Mouse (Mus musculus): ENCODE measurements around the gene Prkcb. TPM values are rescaled to one million over a fixed set of nuclear protein-coding genes. Genes with fewer than 3 reads are reported as not detected.

Prkcb gene
- polyA plus RNA-seq, 1 experiment from 2014 or later: 139 TPM

DNA sequence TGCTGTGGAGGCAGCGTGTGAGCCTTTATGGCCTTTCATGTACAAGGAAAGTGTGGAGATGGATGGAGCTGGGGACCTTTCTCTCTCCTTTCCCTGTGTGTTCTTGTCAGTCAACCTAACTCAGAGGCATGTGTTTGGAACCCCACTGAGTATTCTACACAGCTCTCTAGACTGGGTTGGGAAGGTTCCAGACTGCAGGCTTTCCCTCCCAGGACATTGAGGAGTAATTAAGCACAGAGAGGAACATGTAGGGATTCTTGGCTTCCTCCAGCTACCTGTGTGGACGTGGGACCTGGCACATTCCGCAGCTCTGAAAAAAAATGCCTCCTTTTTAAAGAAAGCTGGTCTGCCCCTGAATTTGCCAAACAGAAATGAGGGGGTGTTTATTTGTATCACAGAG, 130.0 kb downstream of the Prkcb start:
- Histone ChIP-seq H3K36me3 (ENCODE audit: control insufficient read depth, insufficient read depth, low read length) (no peaks in the 10 kb centered on the region), H3K9ac (ENCODE audit: low read depth, low read length) (no peak overlapping the region), H3K4me2 (ENCODE audit: low read length) (no peak overlapping the region), H3K27me3 (replicated peaks; ENCODE audit: control insufficient read depth, insufficient read depth, low read length) (no peaks in the 10 kb centered on the region), H3K27ac (ENCODE audit: low read depth, low read length) (no peak overlapping the region), H3K4me3 (ENCODE audit: low read length) (no peak overlapping the region), H3K4me1 (ENCODE audit: control insufficient read depth, insufficient read depth, low read depth, low read length) (peaks cover 3% of the 10 kb centered on the region; the same call in 1 of the 2 replicates), H3K9me3 (ENCODE audit: control insufficient read depth, low read length) (no peaks in the 10 kb centered on the region)
- 77% methylated on average over 3 of the region's 3 CpGs for WGBS
- ATAC-seq: no peak

DNA sequence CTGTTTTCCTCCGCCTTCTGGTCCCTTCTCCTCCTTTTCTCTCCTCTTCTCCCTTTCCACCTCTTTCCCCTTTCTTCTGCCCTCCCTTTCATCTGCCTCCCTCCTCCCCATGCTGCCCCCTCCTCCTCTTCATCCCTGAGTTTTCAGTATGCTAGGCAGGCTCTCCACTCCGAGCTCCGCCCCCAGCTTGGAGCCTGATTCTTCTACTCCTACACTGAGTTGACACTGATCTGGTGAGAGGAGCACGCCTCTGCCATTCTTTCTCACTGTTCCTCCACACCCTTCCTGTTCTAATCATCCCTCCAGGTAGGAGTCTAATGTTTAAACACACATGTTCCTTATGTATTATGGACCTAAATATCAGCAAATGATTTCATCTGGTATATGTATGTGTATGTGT, 135.3 kb downstream of the Prkcb start:
- WGBS: 49% methylated on average over 4 of the region's 4 CpGs
- H3K9me3 ChIP-seq (ENCODE audit: control insufficient read depth, low read length): no peaks in the 10 kb centered on the region
- no peak for ATAC-seq

DNA sequence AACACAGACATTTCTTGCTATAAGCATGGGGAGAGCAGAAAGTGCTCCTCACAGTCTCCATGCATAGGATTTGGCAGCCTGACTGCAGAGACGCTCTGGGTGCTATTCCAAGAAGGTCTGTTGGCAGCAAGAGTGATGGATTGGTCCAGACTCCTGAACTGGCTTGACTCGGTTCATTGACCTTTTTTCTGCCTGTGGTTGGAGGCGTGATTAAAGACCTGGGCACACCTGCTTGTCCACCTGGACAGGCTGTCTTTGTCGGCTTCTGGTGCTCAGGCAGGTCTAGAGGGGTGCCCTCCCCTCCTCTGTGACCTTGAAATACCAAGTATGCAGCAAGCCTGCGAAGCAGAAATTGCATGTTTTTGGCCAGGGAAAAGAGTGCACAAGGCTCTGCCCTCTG, 140.6 kb downstream of the Prkcb start:
- Histone ChIP-seq H3K4me3 (ENCODE audit: low read length) (no peak overlapping the region), H3K9ac (ENCODE audit: low read depth, low read length) (no peak overlapping the region), H3K4me2 (ENCODE audit: low read length) (no peak overlapping the region), H3K27me3 (replicated peaks; ENCODE audit: control insufficient read depth, insufficient read depth, low read length) (no peaks in the 10 kb centered on the region), H3K27ac (ENCODE audit: low read depth, low read length) (no peak overlapping the region), H3K9me3 (ENCODE audit: control insufficient read depth, low read length) (no peaks in the 10 kb centered on the region), H3K36me3 (ENCODE audit: control insufficient read depth, insufficient read depth, low read length) (no peaks in the 10 kb centered on the region), H3K4me1 (ENCODE audit: control insufficient read depth, insufficient read depth, low read depth, low read length) (no peaks in the 10 kb centered on the region)
- WGBS: 75% methylated on average over 5 of the region's 5 CpGs
- ATAC-seq: peak; percentile 34; the same call in 1 of the 2 replicates

More for the DNA sequence above, 135.3 kb downstream of the Prkcb start:
- H3K4me3 ChIP-seq (ENCODE audit: low read length): no peak overlapping the region
- H3K27me3 ChIP-seq (replicated peaks; ENCODE audit: control insufficient read depth, insufficient read depth, low read length): no peaks in the 10 kb centered on the region
- no peaks in the 10 kb centered on the region; the same call in 1 of the 2 replicates for H3K4me1 ChIP-seq (ENCODE audit: control insufficient read depth, insufficient read depth, low read depth, low read length)
- H3K36me3 ChIP-seq (ENCODE audit: control insufficient read depth, insufficient read depth, low read length): no peaks in the 10 kb centered on the region
- H3K4me2 ChIP-seq (ENCODE audit: low read length): no peak overlapping the region
- no peak overlapping the region for H3K27ac ChIP-seq (ENCODE audit: low read depth, low read length)
- H3K9ac ChIP-seq (ENCODE audit: low read depth, low read length): no peak overlapping the region

DNA sequence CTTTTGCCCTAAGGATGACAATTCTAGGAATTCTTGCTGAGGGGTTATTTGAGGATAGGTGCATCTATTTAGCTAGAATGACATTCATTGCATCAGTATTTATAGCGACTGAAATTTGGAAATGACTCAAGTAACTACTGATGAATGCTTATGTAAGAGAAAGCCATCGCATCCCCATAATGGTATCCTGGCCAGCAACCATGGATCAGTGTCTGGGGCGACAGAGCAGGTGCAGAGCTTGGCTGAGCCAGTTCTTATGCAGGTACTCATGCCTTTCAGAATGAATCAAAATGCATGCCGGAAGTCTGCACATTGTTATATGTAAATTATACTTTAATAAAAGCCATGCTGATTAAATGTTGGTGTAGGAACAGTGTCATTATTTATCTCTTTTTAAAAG, 143.8 kb downstream of the Prkcb start:
- Histone ChIP-seq H3K9ac (ENCODE audit: low read depth, low read length) (no peak overlapping the region), H3K4me3 (ENCODE audit: low read length) (no peak overlapping the region), H3K4me2 (ENCODE audit: low read length) (no peak overlapping the region), H3K4me1 (ENCODE audit: control insufficient read depth, insufficient read depth, low read depth, low read length) (no peaks in the 10 kb centered on the region), H3K9me3 (ENCODE audit: control insufficient read depth, low read length) (no peaks in the 10 kb centered on the region), H3K27ac (ENCODE audit: low read depth, low read length) (no peak overlapping the region), H3K36me3 (ENCODE audit: control insufficient read depth, insufficient read depth, low read length) (no peaks in the 10 kb centered on the region), H3K27me3 (replicated peaks; ENCODE audit: control insufficient read depth, insufficient read depth, low read length) (no peaks in the 10 kb centered on the region)
- ATAC-seq: no peak
- 75% methylated on average over 4 of the region's 4 CpGs for WGBS

DNA sequence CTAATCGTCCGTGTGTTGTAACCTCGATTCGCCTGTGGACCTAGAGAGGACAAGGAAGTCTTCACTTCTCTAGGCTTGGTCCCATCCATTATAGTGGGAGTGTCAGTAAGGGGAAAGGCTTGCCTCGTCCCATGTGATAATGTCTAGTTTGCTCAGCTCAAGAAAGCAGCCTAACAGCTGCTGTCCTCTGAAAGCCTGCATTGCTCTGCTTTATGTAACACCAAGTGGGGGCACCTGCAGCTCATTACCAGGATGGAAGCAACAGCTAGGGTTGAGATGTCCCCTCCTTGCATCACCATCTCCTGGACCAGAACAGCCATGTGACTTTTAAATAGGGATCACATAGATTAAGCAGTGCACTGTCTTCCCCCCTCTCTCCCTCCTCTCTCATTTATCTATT, 144.8 kb downstream of the Prkcb start:
- Histone ChIP-seq H3K4me1 (ENCODE audit: control insufficient read depth, insufficient read depth, low read depth, low read length) (no peaks in the 10 kb centered on the region), H3K27ac (ENCODE audit: low read depth, low read length) (no peak overlapping the region), H3K9me3 (ENCODE audit: control insufficient read depth, low read length) (no peaks in the 10 kb centered on the region), H3K4me2 (ENCODE audit: low read length) (no peak overlapping the region), H3K9ac (ENCODE audit: low read depth, low read length) (no peak overlapping the region), H3K4me3 (ENCODE audit: low read length) (no peak overlapping the region), H3K27me3 (replicated peaks; ENCODE audit: control insufficient read depth, insufficient read depth, low read length) (no peaks in the 10 kb centered on the region), H3K36me3 (ENCODE audit: control insufficient read depth, insufficient read depth, low read length) (no peaks in the 10 kb centered on the region)
- whole genome bisulfite sequencing: 94% methylated on average over 5 of the region's 5 CpGs
- no peak for ATAC-seq

DNA sequence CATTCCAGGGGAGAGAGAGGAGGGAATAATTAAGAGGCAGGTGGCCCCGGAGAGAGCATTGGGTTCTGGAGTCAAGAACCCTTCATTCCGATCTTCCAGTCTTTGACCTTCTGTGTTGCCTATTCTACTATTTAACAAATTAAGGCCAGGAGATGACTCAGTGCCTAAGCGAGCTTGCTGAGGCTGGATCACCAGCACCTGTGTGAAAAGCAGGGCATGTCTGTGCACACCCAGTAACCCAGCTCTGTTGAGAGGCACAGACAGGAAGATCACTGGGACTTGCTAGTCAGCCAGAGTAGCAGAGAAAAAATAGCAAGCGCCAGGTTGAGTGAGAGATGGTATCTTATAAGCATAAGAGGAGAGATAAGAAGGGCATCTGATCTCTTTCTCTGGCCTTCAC, 146.4 kb downstream of the Prkcb start:
- Histone ChIP-seq H3K4me1 (ENCODE audit: control insufficient read depth, insufficient read depth, low read depth, low read length) (no peaks in the 10 kb centered on the region), H3K9me3 (ENCODE audit: control insufficient read depth, low read length) (no peaks in the 10 kb centered on the region), H3K27ac (ENCODE audit: low read depth, low read length) (no peak overlapping the region), H3K4me2 (ENCODE audit: low read length) (no peak overlapping the region), H3K27me3 (replicated peaks; ENCODE audit: control insufficient read depth, insufficient read depth, low read length) (no peaks in the 10 kb centered on the region), H3K36me3 (ENCODE audit: control insufficient read depth, insufficient read depth, low read length) (no peaks in the 10 kb centered on the region), H3K4me3 (ENCODE audit: low read length) (no peak overlapping the region), H3K9ac (ENCODE audit: low read depth, low read length) (no peak overlapping the region)
- WGBS: 87% methylated on average over 4 of the region's 4 CpGs
- ATAC-seq: no peak

DNA sequence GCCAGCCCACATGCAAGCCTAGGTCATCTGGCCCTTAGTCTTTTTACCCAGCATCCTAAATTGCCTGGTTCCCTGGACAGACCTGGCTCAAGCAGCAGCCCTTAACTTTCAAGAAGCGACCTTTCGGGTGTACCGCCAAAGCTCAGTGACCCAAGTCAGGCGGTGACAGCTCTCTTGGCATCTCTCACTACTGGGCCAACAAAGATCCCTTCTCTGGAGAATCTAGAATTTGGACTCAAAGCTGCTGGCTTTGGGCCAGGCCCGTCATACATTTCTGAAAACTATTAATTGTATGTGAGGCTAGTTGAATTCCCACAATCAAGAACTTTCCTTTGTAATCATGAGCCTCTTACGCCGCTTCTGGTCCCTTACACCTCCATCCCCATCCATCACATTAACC, 147.0 kb downstream of the Prkcb start:
- no peak overlapping the region for H3K4me3 ChIP-seq (ENCODE audit: low read length)
- H3K4me2 ChIP-seq (ENCODE audit: low read length): no peak overlapping the region
- no peak for ATAC-seq
- WGBS: 65% methylated on average over 7 of the region's 7 CpGs
- no peaks in the 10 kb centered on the region for H3K4me1 ChIP-seq (ENCODE audit: control insufficient read depth, insufficient read depth, low read depth, low read length)
- H3K27ac ChIP-seq (ENCODE audit: low read depth, low read length): no peak overlapping the region
- H3K36me3 ChIP-seq (ENCODE audit: control insufficient read depth, insufficient read depth, low read length): no peaks in the 10 kb centered on the region
- no peaks in the 10 kb centered on the region for H3K9me3 ChIP-seq (ENCODE audit: control insufficient read depth, low read length)
- H3K27me3 ChIP-seq (replicated peaks; ENCODE audit: control insufficient read depth, insufficient read depth, low read length): no peaks in the 10 kb centered on the region
- H3K9ac ChIP-seq (ENCODE audit: low read depth, low read length): no peak overlapping the region

DNA sequence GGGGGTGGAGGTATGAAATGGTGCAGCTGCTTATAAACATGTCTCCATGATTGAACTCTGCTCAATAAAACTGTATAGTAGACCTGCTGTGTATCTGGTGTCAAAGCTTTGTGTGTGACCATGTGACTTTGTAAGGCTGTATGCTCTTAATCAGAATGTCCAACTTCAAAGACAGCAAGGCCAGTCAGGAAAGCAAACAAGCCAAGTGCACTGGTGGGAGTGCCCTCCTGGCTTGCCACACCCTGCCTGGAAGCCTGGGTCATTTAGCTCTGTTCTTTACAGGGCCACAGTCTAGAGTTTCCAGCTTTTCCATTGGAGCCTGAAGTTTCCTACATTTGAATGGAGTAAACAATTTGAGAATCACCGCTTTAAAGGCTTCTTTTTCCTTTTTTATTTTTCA, 148.8 kb downstream of the Prkcb start:
- WGBS: 97% methylated on average over 1 of the region's 1 CpGs
- Histone ChIP-seq H3K36me3 (ENCODE audit: control insufficient read depth, insufficient read depth, low read length) (no peaks in the 10 kb centered on the region), H3K4me2 (ENCODE audit: low read length) (no peak overlapping the region), H3K27me3 (replicated peaks; ENCODE audit: control insufficient read depth, insufficient read depth, low read length) (no peaks in the 10 kb centered on the region), H3K9me3 (ENCODE audit: control insufficient read depth, low read length) (no peaks in the 10 kb centered on the region), H3K9ac (ENCODE audit: low read depth, low read length) (no peak overlapping the region), H3K4me3 (ENCODE audit: low read length) (no peak overlapping the region), H3K27ac (ENCODE audit: low read depth, low read length) (no peak overlapping the region), H3K4me1 (ENCODE audit: control insufficient read depth, insufficient read depth, low read depth, low read length) (no peaks in the 10 kb centered on the region)
- ATAC-seq: no peak

DNA sequence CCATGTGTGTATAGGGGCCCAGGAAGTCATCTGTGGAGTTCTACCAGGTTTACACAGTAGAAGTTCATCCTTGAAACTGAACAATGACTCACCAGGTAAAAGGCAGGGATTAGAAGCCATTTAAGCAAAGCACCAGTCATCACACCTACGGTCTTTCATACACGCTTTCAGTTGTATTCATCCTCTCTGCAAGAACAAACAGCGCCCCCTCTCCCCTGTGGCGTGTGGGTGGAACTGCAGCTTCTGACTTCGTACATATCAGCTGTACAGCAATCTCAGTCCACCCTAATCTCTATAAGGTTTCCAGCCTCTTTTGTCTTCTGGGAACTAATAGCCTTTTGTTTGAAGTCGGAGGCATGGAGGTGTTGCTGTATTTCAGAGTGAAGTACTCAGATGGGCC, 156.5 kb downstream of the Prkcb start:
- Histone ChIP-seq H3K27me3 (replicated peaks; ENCODE audit: control insufficient read depth, insufficient read depth, low read length) (no peaks in the 10 kb centered on the region), H3K9ac (ENCODE audit: low read depth, low read length) (no peak overlapping the region), H3K4me3 (ENCODE audit: low read length) (no peak overlapping the region), H3K36me3 (ENCODE audit: control insufficient read depth, insufficient read depth, low read length) (no peaks in the 10 kb centered on the region), H3K9me3 (ENCODE audit: control insufficient read depth, low read length) (no peaks in the 10 kb centered on the region), H3K27ac (ENCODE audit: low read depth, low read length) (no peak overlapping the region), H3K4me1 (ENCODE audit: control insufficient read depth, insufficient read depth, low read depth, low read length) (no peaks in the 10 kb centered on the region), H3K4me2 (ENCODE audit: low read length) (no peak overlapping the region)
- 59% methylated on average over 6 of the region's 6 CpGs for WGBS
- ATAC-seq: no peak

DNA sequence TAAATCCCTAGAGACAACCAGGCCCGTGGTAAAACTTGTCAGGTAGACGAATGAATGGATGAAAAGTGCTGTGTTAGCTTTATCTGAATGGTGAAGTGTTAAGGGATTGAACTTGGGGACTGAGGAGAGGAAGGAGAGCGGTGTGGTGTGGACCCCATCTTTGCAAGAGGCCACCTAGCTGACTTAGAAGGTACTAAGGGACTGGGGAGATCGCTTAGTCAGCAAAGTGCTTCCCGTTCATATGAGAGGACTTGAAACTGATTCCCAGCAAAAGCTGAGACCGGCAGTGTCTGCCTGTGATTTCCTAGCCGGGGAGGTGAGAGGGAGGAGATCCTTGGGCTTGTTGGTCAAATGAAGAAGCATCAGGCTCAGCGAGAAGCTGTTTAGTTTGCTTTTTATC, 164.1 kb downstream of the Prkcb start:
- ATAC-seq: no peak
- Histone ChIP-seq H3K9me3 (ENCODE audit: control insufficient read depth, low read length) (no peaks in the 10 kb centered on the region), H3K27ac (ENCODE audit: low read depth, low read length) (no peak overlapping the region), H3K4me2 (ENCODE audit: low read length) (no peak overlapping the region), H3K36me3 (ENCODE audit: control insufficient read depth, insufficient read depth, low read length) (no peaks in the 10 kb centered on the region), H3K9ac (ENCODE audit: low read depth, low read length) (no peak overlapping the region), H3K4me3 (ENCODE audit: low read length) (no peak overlapping the region), H3K4me1 (ENCODE audit: control insufficient read depth, insufficient read depth, low read depth, low read length) (peaks cover 5% of the 10 kb centered on the region), H3K27me3 (replicated peaks; ENCODE audit: control insufficient read depth, insufficient read depth, low read length) (no peaks in the 10 kb centered on the region)
- WGBS: 72% methylated on average over 8 of the region's 8 CpGs
